Mouse (Mus musculus) spleen, adult 2 months (tissue): ENCODE results near the gene Tnfrsf19. TPM values are rescaled to one million over a fixed set of nuclear protein-coding genes. Genes with fewer than 3 reads are reported as not detected.

Source experiments
- DNase-seq, 2 experiments: peaks; one replicate each; pipeline versions ENCODE4 v3.0.0 to v3.0.0-alpha.2; 2012 to 2021; ENCODE audit warnings: low spot score in 2 of 2, low read depth in 1 of 2
- H3K27ac ChIP-seq: fragments of 200-500 bp; 2 replicates; pipeline ENCODE4 v1.5.1; 2012; ENCODE audit warnings: low read length, inconsistent platforms; ENCODE audit not compliant: insufficient read depth
- H3K27me3 ChIP-seq: fragments of 200-500 bp; 2 replicates; pipeline ENCODE4 v1.6.1; 2012; ENCODE audit warnings: mild to moderate bottlenecking, moderate library complexity, low read length, inconsistent platforms; ENCODE audit not compliant: control insufficient read depth, insufficient read depth
- H3K36me3 ChIP-seq: fragments of 200-500 bp; 2 replicates; pipeline ENCODE4 v1.6.1; 2012; ENCODE audit warnings: mild to moderate bottlenecking, low read length, inconsistent platforms; ENCODE audit not compliant: control insufficient read depth, insufficient read depth
- H3K4me1 ChIP-seq: fragments of 200-500 bp; 2 replicates; pipeline ENCODE4 v1.6.1; 2011; ENCODE audit warnings: inconsistent platforms; ENCODE audit not compliant: control insufficient read depth, insufficient read depth, insufficient read length
- H3K4me3 ChIP-seq: fragments of 200-500 bp; 2 replicates; pipeline ENCODE4 v1.5.1; 2011; ENCODE audit warnings: mild to moderate bottlenecking, inconsistent platforms; ENCODE audit not compliant: insufficient read depth, insufficient read length; ENCODE audit errors: extremely low read depth
- CTCF ChIP-seq: fragments of 200-500 bp; IDR thresholded peaks from 2 replicates; pipeline ENCODE4 v1.5.1; 2011; ENCODE audit warnings: mild to moderate bottlenecking, inconsistent platforms; ENCODE audit not compliant: insufficient read depth, insufficient read length, insufficient replicate concordance; ENCODE audit errors: extremely low read depth
- POLR2A ChIP-seq: fragments of 200-500 bp; IDR thresholded peaks from 2 replicates; pipeline ENCODE4 v1.6.1; 2011; ENCODE audit warnings: low read depth, low read length, inconsistent platforms
- WGBS: fragments of 180-500 bp; shearing (Covaris S2); methylation state at CpG from one replicate; pipeline ENCODE4 v1.1.7; 2018; 5-methylcytosine and 5-hydroxymethylcytosine counted together
- polyA plus RNA-seq: library from polyadenylated mRNA; depleted of rRNA; stranded (reverse); fragments of >200 nt; gene quantifications from 2 replicates; pipeline ENCODE4 v1.2.3, GENCODE M21; 2012

Tnfrsf19 gene
- polyA plus RNA-seq, 1 experiment, result 1.2 TPM

DNA sequence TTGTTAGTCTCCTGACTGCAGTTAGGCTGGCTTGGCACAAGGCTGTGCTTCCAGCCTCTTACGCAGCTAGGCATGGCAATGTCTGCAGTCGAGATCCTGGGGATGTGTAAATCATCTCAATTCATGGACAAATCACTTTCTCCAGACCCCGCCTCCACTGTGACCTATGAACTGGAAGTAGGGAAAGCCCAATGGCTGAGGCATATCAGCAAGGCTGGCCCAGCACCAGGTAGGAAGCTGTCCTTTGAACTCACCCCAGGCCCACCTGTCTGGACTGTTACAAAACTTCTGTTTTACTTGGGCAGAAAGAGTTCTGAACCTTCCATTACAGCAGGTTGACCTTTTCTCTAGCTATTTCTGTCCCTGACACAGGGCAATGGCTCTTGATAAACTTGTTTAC, 70.6 kb downstream of the Tnfrsf19 start:
- Histone ChIP-seq H3K27me3 (no peaks in the 10 kb centered on the region), H3K4me1 (no peaks in the 10 kb centered on the region), H3K27ac (no peak overlapping the region), H3K4me3 (no peak overlapping the region), H3K36me3 (no peaks in the 10 kb centered on the region)
- no peak for DNase-seq
- 83% methylated on average over 3 of the region's 3 CpGs for WGBS
- no peak for TF ChIP-seq CTCF
- no peak for TF ChIP-seq POLR2A

DNA sequence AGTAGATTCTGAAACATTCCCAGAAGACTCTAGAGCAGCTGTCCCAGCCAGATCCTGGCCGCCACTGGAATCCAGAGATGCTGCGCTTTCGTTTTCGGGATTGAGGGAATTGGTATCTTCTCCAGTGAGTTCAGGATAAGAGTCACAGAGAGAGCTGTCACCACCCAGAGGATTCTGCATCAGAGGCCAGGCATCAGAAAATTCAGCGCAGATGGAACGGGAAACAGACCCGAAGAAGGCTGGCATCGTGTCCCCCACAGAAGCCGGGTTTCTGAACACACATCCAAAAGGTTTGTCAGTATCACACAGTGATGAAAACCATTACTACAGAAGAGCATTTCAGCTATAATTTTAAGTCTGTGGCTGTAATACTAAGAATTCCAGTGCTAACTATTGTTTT, 75.3 kb downstream of the Tnfrsf19 start:
- TF ChIP-seq POLR2A, result no peak
- no peak for TF ChIP-seq CTCF
- H3K4me3 ChIP-seq, result no peak overlapping the region
- H3K36me3 ChIP-seq, result no peaks in the 10 kb centered on the region
- H3K27me3 ChIP-seq, result no peaks in the 10 kb centered on the region
- no peak overlapping the region for H3K27ac ChIP-seq
- DNase-seq, result no peak
- 94% methylated on average over 9 of the region's 9 CpGs for WGBS
- no peaks in the 10 kb centered on the region for H3K4me1 ChIP-seq

- TF ChIP-seq CTCF, result no peak
- no peak for TF ChIP-seq POLR2A
- no peaks in the 10 kb centered on the region for H3K4me1 ChIP-seq
- H3K4me3 ChIP-seq, result no peak overlapping the region
- no peak for DNase-seq
- H3K36me3 ChIP-seq, result no peaks in the 10 kb centered on the region
- no peak overlapping the region for H3K27ac ChIP-seq
- 88% methylated on average over 4 of the region's 4 CpGs for WGBS
- no peaks in the 10 kb centered on the region for H3K27me3 ChIP-seq
These were observed 80.2 kb downstream of the Tnfrsf19 start for GRCm38 (mm10) chr14:60966061-60966460.

DNA sequence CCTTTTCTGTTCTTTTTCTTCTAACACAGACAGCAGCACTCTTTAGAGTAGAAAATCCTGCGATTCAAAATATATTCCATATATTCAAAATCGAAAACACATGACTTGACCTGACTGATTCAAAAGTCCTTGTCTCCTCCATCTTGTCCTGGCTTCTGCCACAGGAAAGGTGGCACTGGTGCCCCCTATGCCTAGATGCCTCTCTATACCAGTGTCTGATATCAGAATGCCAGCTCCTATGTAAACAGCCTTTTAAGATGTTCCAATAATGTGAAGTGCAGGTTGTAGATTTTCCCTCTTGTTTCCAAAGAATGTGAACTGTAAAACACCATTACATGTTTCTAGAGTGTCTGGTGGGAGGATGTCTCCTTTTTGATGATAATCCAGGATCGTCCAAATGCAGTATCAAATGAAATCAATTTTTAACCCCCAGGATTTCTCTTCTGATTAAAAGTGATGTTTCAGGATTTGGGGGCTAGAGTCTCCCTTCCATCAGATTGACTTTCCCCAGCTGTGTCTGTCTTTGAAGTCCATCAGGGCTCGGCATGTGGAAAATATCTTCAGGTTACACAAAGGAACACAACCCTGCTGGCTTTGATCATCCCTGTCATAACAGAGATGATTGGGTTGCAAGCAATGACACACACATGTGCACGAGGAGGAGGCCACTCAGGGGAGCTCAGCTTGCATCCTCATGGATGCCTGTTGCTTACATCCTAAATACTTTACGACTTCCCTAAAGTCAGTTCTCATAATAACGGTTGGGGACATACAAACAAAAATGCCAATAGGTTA, 82.1 kb downstream of the Tnfrsf19 start:
- Histone ChIP-seq H3K4me1 (no peaks in the 10 kb centered on the region), H3K27ac (no peak overlapping the region), H3K4me3 (no peak overlapping the region), H3K36me3 (no peaks in the 10 kb centered on the region), H3K27me3 (no peaks in the 10 kb centered on the region)
- DNase-seq, result no peak
- 84% methylated on average over 7 of the region's 7 CpGs for WGBS
- TF ChIP-seq POLR2A, result no peak
- no peak for TF ChIP-seq CTCF

DNA sequence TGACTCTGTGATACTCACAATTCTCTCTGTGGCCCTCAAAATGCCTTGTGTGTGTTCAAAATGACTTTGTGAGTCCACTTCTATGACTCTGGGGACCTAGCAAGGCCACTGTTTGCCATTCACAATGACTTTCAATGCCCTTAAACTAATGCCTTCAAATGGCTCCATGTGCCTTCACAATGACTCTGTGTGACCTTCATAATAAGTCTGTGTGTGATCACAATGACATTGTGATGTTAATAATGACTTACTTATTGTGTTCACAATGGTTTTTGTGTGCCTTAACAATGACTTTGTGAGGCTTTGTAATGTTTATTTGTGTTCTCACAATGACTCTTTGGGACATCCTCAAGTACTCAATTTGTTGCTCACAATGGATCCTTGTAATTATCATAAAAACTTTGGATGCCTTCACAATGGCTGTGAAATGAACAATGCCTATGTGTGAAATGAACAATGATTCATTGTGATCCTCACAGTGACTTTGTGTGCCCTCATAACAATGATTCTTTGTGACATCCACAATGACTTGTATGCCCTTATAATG, 88.6 kb downstream of the Tnfrsf19 start:
- DNase-seq, result no peak
- H3K4me1 ChIP-seq, result no peaks in the 10 kb centered on the region
- no peak overlapping the region for H3K4me3 ChIP-seq
- H3K27me3 ChIP-seq, result no peaks in the 10 kb centered on the region
- H3K27ac ChIP-seq, result no peak overlapping the region
- no peaks in the 10 kb centered on the region for H3K36me3 ChIP-seq
- TF ChIP-seq CTCF, result no peak
- no peak for TF ChIP-seq POLR2A

- 89% methylated on average over 4 of the region's 4 CpGs for WGBS
- no peak overlapping the region for H3K27ac ChIP-seq
- H3K27me3 ChIP-seq, result no peaks in the 10 kb centered on the region
- no peak for DNase-seq
- H3K36me3 ChIP-seq, result no peaks in the 10 kb centered on the region
- no peak overlapping the region for H3K4me3 ChIP-seq
- TF ChIP-seq CTCF, result no peak
- TF ChIP-seq POLR2A, result no peak
- no peaks in the 10 kb centered on the region for H3K4me1 ChIP-seq
These were observed 108.7 kb downstream of the Tnfrsf19 start for GRCm38 (mm10) chr14:60937481-60938039.

GRCm38 (mm10) chr14:60935705-60936104, 110.6 kb downstream of the Tnfrsf19 start:
- 86% methylated on average over 5 of the region's 5 CpGs for WGBS
- no peak for DNase-seq
- Histone ChIP-seq H3K4me1 (no peaks in the 10 kb centered on the region), H3K27me3 (no peaks in the 10 kb centered on the region), H3K27ac (no peak overlapping the region), H3K36me3 (no peaks in the 10 kb centered on the region), H3K4me3 (no peak overlapping the region)
- TF ChIP-seq POLR2A (no peak), CTCF (no peak)
